Mouse (Mus musculus): ENCODE data around the gene Nus1.

The Nus1 gene

DNA sequence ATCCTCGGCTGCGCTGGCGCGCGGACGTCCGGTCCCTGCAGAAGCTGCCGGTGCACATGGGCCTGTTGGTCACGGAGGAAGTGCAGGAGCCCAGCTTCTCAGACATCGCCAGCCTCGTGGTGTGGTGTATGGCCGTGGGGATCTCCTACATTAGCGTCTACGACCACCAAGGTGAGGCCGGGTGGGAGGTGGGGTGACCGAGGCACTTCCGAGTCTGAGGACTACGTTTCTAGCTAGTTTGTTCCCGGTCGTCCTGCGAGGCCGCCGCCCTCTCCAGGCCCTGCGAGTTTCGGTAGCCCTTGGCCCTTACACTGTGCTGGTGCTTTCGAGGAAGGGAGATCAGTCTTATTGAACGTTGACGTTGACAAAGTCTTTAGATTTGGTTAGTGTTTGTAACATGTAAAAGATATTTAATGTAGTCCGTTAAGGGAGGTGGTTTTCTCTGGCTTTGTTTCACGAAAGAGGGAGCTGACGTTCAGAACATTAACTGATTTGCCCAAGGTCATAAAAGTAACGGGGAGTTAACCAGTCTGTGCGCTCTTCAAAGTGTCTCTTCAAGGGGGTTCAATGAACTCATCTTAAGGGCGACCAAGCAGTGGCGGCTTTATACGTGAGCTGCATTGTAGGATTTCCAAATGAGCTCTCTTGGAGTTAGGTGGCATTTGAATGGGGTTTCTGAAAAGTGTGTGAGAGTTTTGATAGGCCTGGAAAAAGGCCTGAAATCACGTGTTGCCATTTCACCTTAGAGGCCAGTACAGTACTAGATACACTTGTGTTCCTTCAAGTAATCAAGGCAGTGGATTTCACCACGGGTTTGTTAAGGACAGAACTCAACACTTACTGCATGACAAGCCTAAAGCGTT is 882 bp downstream of the Nus1 start:
- no peak for DNase-seq (ENCODE audit: low read depth, low spot score)

- DNase-seq (ENCODE audit: low read depth, low spot score) = no peak
Observed at GRCm38 (mm10) chr10:52418931-52419330, 1.6 kb downstream of the Nus1 start.

GRCm38 (mm10) chr10:52419402-52419801 is 2.1 kb downstream of the Nus1 start:
- no peak for DNase-seq (ENCODE audit: low read depth, low spot score)

GRCm38 (mm10) chr10:52420526-52420925 is 3.2 kb downstream of the Nus1 start:
- no peak for DNase-seq (ENCODE audit: low read depth, low spot score)

- no peak for DNase-seq (ENCODE audit: low read depth, low spot score)
Observed at GRCm38 (mm10) chr10:52421716-52422115, 4.4 kb downstream of the Nus1 start.

- peak; percentile 14 for DNase-seq (ENCODE audit: low read depth, low spot score)
Observed at GRCm38 (mm10) chr10:52423097-52423496, 5.8 kb downstream of the Nus1 start.

GRCm38 (mm10) chr10:52426314-52426980 is 9.1 kb downstream of the Nus1 start:
- no peak for DNase-seq (ENCODE audit: low read depth, low spot score)

GRCm38 (mm10) chr10:52427634-52428415 is 10.5 kb downstream of the Nus1 start:
- DNase-seq (ENCODE audit: low read depth, low spot score) = no peak

GRCm38 (mm10) chr10:52430953-52431352 is 13.6 kb downstream of the Nus1 start:
- DNase-seq (ENCODE audit: low read depth, low spot score) = no peak

- DNase-seq (ENCODE audit: low read depth, low spot score) = no peak
Observed at GRCm38 (mm10) chr10:52434836-52435235, 17.5 kb downstream of the Nus1 start.

GRCm38 (mm10) chr10:52460614-52461013 is 43.3 kb downstream of the Nus1 start:
- no peak for DNase-seq (ENCODE audit: low read depth, low spot score)

DNA sequence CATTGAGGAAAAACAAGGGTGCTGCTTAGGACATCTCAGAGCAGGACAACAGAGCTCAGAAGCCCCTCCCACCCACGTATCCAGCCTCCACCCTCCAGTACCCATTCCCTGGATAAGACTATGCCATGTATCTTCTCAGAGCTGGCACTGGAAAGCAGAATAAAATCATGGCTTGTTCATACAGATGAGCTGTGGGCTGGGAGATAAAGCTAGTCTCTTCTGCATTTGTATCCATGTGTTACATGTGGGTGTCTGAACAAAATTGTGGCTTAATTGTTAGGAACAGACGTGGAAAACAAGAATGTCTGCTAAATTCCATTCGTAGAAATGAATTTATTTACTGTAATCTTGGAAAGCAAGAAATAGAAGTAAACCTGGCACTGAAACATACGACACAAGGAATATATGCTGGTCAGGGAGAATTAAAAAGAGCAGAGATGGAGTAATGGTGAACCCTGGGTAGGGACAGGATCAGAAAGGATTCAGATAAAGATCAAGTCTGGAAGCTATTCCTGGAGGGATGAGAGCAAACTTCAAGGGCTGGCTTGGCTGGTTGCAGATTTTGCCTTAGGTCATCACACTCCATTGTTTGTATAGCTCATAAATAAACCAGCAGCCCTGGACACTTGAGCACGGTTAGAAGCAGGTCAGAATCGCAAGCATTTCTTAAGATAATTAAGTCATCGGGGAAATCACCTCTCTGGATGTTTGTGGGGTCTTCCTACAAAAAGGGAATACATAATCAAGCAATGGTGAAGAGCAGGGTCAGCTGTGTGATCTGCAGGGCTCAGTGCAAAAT is 46.8 kb downstream of the Nus1 start:
- no peak for DNase-seq (ENCODE audit: low read depth, low spot score)

DNA sequence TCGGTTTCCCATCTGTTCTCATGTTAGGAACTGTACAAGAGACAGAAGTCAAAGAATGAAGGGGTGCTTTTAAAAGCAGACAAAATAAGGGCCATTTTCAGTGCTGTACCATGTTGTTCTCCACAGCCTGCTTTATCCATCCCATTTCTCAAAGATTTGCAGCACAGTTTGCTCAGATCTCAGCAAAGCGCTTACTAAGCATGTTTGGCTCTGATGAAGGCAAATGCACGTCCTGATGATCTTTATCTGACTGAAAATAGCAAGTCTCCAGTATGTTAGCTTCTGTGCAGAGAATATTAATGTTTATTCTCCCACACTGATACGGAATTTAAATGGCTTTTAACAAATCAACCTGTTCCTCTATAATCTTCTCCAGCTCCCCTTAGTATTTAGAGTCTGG is 54.2 kb downstream of the Nus1 start:
- DNase-seq (ENCODE audit: low read depth, low spot score) = no peak
